Mouse (Mus musculus) lung, postnatal 0 days (tissue): ENCODE measurements around the gene Enthd1.

Experiments used
- CTCF ChIP-seq: IDR thresholded peaks from 2 replicates; pipeline ENCODE4 v1.5.1; 2016; ENCODE audit warnings: antibody characterized with exemption, mild to moderate bottlenecking
- EP300 ChIP-seq: IDR thresholded peaks from 2 replicates; pipeline ENCODE4 v1.6.1; 2016; ENCODE audit warnings: antibody characterized with exemption, mild to moderate bottlenecking, control low read depth

GRCm38 (mm10) chr15:80502741-80503140, 62.2 kb downstream of the Enthd1 start:
- no peak for TF ChIP-seq CTCF
- no peak for TF ChIP-seq EP300
